Mouse (Mus musculus): ENCODE measurements around the gene Gmds.
A peak's percentile ranks its signal among the peaks of the same experiment; 100 is the strongest.

Gmds gene

DNA sequence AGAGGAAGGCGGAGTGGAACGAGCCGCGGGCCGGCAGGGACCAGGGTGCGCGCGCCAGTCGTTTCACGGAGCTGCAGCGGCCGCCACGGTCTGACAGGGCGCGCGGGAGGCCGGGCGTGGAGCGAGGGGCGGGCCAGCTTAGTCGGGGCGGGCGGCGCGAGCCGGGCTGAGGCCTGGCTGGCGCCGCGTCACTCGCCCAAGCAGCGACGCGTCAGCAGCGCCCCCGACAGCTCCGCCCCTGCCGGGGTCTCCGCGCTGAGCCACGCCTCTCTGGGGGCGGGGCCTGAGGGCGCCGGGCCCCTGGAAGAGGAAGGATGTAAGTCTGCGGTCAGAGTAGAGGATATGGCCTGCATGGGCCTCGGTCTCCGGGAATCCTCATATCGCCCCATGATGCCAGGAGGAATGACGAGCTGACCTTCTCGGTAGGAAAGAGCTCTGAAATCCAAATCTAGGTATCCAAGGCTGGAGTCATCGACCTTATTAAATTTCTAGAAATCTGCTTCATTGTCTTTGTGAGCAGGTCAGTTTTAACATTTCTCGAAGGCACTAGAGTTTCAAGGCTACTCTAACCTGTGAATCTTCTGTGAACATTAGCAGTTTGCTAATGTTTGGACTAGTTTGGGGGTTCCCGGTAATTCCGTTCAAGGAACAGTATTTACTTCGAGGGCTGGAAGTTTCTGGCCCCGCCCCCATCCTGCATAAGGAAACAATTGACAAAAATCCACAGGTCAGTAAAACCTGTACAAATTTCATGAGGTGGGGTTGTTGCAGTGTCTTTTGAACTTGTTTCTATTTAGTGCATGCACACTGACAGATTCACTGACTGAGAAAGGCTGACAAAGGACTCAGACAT, at the start of gene Gmds:
Gene Gmds (minus strand): TSS at position 228 of the 853 bp plus-strand sequence.
- peak; percentile 86 to 91 for DNase-seq (ENCODE audit: low spot score in 2 of 2)

DNA sequence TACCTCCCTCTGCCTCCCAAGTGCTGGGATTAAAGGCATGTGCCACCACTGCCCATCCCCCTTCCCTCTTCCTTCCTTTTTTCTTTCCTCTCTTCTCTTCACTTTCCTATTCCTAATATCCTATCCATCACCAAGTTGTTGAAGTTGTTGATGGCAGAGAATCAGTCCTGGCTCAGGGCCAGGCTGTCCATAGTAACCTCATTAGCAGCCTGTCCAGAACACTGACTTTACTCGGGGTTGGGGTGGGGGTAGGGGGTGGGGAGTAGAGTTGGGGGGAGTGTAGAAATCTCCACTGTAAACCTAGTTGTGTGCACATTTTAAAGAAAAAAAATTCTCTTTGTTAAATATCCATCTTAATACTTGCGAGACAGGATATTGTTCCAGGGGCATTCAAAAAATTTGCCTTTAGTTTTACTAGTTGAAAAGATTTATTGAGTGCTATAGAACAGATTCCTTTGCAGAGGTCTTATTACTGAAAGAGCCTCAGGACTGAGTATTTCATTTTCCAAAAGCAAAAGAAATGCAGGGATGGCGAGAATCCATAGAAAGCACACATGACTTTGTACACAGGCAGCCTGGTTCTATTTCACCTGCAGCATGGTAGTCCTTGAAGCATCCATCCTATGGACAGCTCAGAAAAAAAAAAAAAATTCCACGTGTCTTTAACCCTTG, 47.0 kb upstream of the Gmds start:
- DNase-seq (ENCODE audit: low spot score in 2 of 2) = no peak

DNA sequence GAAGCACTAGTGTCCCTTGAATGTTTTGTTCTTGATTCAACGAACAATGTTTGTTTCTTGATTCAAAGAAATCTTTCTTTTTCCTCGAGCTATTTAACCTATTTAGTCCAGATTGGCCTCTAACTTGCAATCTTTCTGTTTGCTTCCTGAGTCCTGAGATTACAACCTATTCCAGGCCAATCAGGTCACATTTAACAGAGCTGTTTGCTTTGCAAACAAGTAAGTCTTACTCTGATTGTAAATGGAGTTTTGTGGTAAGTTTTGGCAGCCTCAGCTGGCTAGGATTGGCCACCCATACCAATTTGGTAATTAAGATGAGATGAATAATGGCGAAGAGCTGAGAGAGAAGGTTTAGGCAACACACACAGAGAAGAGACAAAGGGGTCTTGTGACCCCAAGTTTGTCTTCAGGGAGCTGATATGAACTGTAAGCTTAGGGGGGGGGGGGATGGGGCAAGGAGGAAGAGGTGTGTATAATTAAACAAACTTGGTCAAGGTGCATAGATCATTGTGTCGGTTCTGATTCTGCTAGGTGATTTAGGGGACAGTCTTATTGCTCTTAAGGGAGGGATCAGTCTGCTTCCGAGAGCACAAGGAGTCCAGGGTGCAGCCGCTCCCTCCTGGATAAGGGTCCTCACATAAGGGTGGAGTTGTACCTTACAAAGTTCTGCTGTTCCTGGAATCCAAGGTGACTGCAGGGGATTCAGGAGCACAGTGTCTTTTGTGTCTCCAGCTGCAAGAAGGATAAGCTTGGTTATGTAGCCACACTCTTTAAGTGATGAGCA, 43.9 kb upstream of the Gmds start:
- no peak for DNase-seq (ENCODE audit: low spot score in 2 of 2)

DNA sequence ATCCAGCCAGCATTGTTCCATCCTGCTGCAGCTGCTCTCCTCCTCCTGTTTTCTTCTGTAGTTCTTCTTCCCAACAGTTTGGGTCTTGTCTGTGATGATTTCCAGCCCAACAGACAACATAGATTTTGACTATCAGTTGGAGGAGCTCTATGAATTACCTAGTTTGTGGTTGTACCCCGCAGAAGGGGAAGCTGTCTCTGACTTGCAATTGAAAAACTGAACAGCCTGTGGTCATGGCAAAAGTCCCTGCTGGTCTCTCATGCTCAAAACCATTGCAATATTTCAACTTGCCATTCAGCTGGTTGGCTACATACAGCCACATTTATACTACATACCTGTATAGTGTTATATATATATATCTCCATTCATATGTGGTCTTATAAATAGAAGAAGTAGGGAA, 40.1 kb upstream of the Gmds start:
- no peak for DNase-seq (ENCODE audit: low spot score in 2 of 2)

DNA sequence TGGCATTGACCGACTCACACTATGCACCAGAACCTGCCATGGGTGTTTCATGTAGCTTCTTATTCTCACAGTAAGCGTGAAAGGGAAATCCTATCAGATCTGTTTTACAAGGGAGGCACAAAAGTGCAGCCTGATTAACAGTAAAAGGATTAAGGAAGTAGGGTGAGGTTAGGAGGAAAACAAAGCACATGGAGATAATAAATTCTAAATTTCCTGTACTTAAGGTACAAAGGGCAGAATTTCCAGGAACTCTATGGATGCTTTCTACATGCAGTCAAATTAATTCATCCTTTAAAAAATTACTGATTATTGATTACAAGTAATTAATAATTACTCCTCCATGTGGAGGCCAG, 34.0 kb upstream of the Gmds start:
- DNase-seq (ENCODE audit: low spot score in 2 of 2) = no peak

DNA sequence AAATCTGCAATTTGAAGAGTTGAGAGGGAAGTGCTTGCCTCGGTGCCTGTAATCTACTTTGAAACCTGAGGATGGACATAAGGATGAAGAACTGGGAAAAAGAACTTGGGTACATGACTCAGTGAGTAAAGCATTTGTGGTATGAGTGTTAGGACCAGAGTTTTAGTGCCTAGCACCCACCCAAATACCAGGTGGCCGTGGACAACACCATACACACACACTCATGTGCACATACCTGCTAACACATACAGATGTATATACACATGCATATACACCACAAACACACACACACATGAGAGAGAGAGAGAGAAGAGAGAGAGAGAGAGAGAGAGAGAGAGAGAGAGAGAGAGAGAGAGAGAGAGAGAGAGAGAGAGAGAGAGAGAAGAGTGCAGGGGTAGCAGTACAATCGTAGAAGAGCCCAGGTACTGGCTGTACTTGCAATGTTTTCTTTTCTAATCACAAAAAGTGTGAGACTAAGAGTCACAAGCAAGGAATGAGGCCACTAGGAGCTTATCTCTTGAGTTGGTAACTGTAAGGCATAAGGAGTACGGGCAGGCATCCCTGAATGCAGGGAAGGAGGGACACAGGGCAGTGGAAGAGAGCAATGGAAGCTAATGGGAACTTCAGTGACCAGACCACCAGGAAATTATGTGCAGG, 33.5 kb upstream of the Gmds start:
- no peak for DNase-seq (ENCODE audit: low spot score in 2 of 2)

DNA sequence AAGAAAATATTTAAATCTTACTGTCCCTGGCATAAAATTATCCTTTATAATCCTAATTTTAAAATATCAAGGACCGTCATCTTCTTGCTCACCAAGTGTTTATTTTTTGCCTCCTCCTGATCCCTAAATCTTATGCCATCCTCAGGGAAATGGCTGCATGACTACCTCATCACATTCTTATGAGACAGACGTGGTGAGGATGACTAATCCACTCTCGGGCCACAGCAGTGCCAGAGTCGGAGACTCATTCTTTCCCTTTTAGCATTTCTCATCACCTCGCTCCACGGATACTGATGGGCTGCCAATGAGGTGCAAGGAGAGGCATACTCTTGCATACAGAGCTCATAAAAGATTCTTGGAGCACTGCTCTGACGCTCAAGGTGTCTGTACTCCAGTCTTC, 32.2 kb upstream of the Gmds start:
- DNase-seq (ENCODE audit: low spot score in 2 of 2) = peak in 1 of 2 experiments; percentile 4

DNA sequence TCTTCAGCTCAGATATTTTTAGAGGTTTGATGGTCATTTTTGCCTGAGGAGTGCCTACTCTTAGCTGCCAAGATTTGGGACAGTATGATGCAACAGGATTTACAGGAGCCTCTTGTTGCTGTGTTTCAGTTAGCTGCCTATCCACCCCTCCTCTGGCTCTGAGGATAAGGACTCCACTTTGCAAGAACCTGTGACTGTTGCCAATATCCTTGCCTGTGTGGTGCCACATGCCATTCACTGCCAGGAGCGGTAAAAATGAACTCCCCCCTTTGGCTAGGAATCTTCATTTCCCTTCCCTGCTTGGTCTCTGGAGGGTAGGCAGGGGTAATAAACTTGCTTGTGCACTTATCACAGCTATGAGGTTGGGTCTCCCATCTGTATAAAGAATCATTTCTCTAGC, 31.6 kb upstream of the Gmds start:
- no peak for DNase-seq (ENCODE audit: low spot score in 2 of 2)

DNA sequence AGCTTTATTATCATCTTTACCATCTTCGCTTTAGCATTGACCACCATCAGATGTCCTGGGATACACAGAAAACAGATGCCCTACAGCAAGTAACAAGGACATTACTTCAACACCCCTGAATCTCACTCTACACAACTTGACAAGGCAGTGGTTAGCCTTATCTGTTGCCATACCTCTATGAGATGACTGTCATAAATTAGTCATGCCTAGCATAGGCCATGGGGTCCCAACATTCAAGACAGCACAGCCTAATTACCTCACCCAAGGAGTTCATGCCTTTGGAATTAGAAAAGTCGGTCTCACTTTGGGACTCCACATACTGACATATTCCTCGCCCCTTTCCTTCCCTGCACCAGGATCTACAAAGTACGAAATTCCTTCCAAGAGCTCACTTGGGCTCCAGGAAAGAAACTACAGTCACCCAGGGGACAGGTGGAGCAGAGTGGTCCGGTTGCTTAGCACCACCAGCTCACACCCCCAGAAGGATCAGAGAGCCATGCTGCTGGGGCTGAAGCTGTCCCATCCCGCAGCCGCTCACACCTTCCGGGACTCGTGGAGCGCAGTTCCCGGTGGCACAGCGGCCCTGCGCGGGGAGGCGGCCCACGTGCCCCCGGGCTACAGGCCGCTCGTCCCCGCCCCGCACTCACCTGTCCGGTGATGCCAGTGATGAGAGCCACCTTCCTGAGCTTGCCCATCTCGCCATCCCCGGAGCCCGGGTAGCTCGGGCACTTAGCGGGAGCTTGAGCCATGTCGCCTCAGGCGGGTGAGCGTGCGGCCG, 616 bp downstream of the Gmds start:
- DNase-seq (ENCODE audit: low spot score in 2 of 2) = no peak

DNA sequence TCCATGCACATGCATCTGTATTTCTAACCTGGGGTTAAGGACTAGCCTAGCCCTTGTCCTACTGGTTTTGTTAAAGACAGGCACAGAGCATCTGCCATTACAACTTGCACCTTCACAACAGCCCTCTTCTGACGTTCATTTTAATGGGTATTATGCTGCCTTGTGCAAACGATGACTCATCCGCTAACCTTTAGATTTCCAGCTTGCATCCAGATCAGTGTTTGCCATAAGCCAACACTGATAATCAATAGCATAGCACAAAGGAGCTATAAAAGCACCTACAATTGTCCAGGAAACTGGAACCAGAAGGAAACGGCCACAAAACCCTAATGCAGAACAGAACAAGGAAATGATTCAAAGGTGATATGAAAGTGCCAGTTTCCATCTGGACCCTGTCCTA, 20.2 kb downstream of the Gmds start:
- DNase-seq (ENCODE audit: low spot score in 2 of 2) = no peak

DNA sequence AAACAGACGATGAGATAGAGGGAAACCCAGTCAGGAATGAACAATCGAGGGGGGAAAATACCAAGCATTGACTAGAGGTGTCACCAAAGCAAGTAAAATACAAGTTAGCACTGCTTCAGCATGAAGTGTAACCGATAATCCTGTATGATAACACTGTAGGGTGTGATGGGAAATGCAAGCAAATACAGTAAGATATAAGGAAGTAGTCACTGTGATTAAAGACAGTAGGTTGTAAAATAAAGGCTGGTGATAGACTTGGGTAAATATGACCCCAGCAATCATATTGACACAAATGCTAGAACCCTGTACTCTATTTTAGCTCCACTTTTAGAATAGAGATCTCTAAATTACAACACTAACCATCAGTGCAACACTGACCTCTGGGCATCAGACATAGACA, 21.2 kb downstream of the Gmds start:
- no peak for DNase-seq (ENCODE audit: low spot score in 2 of 2)

DNA sequence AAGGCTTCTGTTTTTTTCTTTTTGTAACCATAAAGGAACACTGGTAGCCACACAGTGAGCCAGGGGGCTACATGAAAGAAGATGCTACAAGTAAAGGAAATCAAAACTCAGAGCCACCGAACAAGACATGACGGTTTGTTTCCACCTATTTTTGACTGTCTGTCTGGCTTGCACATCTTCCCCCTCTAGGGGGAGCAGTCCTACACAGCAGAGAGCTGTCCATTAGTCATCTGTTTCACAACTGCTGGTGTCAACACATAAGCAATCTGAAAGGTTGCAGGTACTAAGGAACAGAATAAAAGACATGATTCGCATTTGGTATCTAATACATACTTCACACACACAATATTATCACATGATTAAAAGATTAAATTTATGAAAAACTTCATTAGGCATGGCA, 25.9 kb downstream of the Gmds start:
- peak; percentile 8 to 12 for DNase-seq (ENCODE audit: low spot score in 2 of 2)

DNA sequence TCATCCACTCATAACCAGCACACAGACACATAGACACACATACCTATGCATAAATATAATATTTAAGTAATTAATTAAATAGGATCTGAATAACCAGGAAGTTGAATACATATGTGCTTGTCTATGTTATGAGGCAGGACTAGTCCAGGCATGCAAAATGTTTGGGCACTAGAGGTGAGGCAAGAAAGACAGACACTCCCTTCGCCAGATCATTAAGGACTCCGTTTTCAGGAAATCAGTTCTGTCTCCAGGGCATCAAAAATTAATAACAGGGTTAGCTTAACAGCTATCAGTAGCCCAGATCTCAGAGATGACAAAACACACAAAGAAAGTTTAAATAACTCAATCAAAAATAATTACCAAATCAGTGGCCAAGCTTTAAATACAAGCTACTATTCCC, 27.1 kb downstream of the Gmds start:
- DNase-seq (ENCODE audit: low spot score in 2 of 2) = no peak

DNA sequence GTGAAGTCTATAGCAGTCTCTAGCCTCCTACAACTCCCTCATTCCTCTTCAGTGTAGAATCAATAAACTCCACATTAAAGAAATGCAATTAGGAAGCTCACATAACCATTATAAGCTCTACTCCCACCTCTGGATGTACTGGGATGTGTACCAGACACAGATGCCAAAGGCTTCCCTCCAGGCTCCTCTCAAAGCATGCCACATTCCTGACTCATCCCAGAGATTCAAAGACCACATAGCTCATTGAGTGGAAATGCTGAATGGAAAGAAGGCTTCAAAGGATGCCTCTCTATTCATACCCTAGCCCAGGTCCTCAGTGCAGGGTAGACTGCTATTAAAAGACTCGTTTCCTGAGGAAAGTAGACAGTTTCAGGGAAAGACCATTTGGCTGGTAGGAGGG, 40.1 kb downstream of the Gmds start:
- no peak for DNase-seq (ENCODE audit: low spot score in 2 of 2)

DNA sequence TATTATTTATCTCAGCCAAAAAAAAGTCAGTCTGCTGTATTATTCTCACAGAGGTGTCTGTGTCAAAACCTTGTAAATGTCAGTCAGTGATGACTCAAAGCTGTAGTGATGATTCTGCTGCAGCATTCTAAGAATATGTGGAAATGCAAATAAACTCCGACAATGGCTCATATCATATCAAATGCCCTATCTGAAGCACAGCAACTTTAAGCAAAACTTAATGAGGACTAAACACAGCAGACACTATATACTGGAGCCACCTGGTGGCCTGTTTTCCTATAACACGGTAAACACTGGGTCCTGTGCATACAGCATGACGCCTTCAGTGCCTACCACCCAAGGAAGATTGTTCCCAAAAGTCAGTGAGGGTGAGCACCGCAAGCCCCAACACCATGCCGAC, 41.1 kb downstream of the Gmds start:
- DNase-seq (ENCODE audit: low spot score in 2 of 2) = peak; percentile 12 to 18

DNA sequence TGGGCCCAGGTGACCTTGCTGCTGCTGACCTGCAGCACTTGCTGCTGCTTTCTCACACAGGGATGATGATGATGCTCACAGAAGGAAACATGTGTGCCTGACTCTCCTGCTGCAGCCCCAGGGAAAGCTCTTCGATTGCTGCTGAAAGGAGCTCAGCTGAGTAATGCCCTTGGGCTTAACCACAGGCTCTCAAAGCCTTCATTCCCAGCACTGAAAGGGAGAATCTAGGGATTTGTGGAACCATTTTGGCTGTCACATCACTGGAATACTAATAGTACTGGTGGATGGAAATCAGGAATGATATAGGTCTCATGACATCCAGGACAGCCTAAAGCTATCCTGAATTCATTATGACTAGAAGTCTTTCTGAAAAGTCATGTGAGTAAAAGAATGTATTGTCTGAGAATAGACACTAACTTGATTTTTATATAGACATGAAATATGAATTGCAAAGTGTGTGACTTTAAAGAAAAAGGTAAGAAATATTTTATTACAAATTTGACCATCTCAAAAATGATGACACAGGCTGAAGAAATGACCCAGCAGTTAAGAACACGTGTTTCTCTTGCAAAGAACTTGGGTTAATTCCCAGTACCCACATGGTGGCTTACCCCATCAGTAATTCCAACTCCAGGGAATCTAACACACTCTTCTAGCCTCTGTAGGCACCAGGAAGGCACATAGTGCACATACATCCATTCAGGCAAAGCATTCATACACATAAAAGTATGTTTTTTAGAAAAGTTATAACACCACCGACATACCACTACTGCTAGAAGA, 43.9 kb downstream of the Gmds start:
- no peak for DNase-seq (ENCODE audit: low spot score in 2 of 2)

DNA sequence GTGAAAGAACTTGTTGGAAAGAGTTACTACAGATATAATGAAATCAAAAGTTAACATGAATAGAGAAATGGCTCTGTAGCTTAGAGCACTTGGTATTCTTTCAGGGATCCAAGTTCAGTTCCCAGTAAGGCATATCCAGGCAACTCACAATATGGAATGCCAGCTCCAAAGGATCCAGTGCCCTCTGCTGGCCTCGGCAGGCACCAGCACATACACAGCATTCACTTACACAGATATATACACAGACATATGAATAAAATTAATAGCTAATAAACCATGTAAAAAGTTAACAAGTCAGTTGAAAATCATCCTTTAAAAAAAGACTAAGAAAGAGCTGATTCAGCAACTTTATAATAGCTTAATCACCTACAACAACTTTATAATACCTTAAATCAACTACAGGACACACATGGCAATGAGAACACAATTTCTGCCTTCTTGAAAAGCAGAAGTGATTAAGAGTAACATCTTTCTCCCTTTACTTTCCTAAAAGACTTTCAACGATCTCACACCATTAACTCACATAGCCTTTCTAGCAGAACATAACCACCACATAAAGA, 65.5 kb downstream of the Gmds start:
- no peak for DNase-seq (ENCODE audit: low spot score in 2 of 2)

DNA sequence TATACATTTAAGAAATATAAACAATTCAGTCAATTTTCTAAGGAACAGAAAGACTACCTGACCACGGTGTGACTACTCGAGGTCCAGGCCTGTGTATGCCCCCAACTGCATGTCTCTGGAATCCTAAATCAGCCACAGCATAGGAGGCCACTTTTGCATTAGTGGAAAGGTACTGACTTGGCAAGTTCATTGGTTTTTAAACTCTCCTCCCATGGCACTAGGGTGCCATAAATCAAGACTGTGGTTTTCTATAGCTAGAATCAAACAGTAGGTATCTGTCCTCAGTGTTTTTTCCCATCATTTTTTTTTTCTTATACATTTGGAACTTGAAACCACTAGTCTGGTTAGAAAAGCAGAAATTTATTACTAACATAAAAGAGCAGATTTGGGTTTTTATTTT, 68.8 kb downstream of the Gmds start:
- DNase-seq (ENCODE audit: low spot score in 2 of 2) = no peak

DNA sequence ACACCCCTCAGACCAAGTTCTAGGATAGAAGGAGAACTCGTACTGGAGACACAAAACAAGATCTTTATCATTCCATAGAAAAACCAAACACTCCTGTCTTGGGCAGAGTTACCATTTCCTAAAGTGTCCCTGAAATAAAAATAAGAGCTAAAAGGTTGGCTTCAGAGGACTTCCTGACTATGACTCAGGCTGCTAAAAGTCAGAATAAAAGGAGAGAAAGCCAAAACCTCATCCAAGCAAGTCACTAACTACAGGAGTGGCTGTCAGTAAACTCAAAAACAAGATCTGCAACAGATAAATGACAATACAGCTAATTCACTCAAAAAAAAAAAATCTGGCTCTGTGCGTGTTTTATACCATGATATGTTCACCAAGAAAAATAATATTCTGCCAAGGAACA, 69.3 kb downstream of the Gmds start:
- no peak for DNase-seq (ENCODE audit: low spot score in 2 of 2)

DNA sequence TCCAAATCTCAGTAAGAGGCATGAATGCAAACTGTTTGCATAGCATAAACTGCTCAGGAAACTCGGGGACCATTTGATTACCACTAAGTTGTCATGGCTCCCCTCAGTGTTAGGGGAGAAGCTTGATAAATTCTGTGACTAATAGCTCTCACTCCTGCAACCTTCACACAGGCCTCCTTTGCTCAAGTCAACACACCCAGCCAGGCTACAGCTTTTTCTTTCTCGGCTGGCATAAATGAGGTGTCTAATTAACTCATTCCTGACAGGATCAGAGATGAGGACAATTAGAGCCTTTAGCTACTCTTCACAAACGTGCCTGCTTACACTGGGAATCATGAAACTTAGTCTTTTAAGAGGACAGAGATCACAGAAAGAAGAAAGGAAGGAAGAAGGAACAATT, 70.3 kb downstream of the Gmds start:
- no peak for DNase-seq (ENCODE audit: low spot score in 2 of 2)
